ENCODE assay signal across 8 mouse cellular contexts in the genomic region with DNA sequence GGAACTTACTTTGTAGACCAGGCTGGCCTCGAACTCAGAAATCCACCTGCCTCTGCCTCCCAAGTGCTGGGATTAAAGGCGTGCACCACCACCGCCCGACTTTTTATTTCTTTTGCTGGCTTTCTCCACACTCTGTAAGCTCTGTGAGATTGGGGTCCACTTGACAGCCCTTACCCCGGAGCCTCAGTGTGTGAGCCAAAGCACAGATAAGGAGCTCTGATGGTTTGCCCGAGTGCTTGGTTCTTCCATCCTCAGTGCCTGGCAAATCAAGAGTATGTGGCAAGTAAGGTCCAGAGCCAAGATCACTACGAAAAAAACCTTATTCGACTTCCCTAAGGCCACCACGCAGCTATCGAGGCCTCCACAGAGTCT. TPM values are rescaled to one million over a fixed set of nuclear protein-coding genes. Genes with fewer than 3 reads are reported as not detected.
A peak's percentile ranks its signal among the peaks of the same experiment; 100 is the strongest.
DNase-seq lines count a peak whose midpoint lies in the region; ATAC-seq and TF ChIP-seq lines count a peak whose summit lies in the region.

No protein-coding gene starts in this region.

- intact Hi-C loops in left cerebral cortex, postnatal 10 days (cut with DNase I) = no loop called here

- H3K4me3 ChIP-seq in liver, adult 2 months (ENCODE audit: insufficient read depth, low read depth, low read length) = peak overlapping the region; percentile 40; the same call in 1 of the 2 replicates
- H3K4me3 ChIP-seq in forebrain, embryonic 15.5 days = peak overlapping the region; percentile 47
- peak overlapping the region; percentile 54 for H3K4me3 ChIP-seq in limb, embryonic 13.5 days
- peak overlapping the region; percentile 42 for H3K4me3 ChIP-seq in neural tube, embryonic 15.5 days (replicated peaks)

- WGBS in liver, adult 2 months = 29% methylated on average over 10 of the region's 10 CpGs
- WGBS in forebrain, embryonic 15.5 days = 22% methylated on average over 10 of the region's 10 CpGs
- WGBS in limb, embryonic 13.5 days = 32% methylated on average over 10 of the region's 10 CpGs
- 22% methylated on average over 10 of the region's 10 CpGs for WGBS in neural tube, embryonic 15.5 days

- TF ChIP-seq CTCF in liver, adult 2 months (IDR thresholded peaks at IDR 0.05; ENCODE audit: low read depth, low read length) = no peak

- no peak for ATAC-seq in forebrain, embryonic 15.5 days (replicated peaks)
- 0 out of 2 replicates have a peak, but pooled peaks have one; percentile 9 for ATAC-seq in limb, embryonic 13.5 days (ENCODE audit: low FRiP score, low read depth)
- ATAC-seq in neural tube, embryonic 15.5 days (ENCODE audit: low FRiP score) = peak; percentile 30; the same call in 1 of the 2 replicates

- no peak for DNase-seq in liver, adult 2 months (ENCODE audit: extremely low read depth, low read depth, low spot score)
- DNase-seq in liver = no peak
- DNase-seq in frontal cortex, postnatal 36 days (ENCODE audit: low spot score in 2 of 2) = no peak
- no peak for DNase-seq in left cerebral cortex, postnatal 10 days (ENCODE audit: extremely low spot score in 1 of 2, low spot score in 2 of 2)
- no peak for DNase-seq in thymus, postnatal 0 days (ENCODE audit: low spot score)

- no peak overlapping the region for H3K27ac ChIP-seq in liver, adult 2 months (replicated peaks; ENCODE audit: insufficient read depth, low read depth, low read length)
- peak overlapping the region; percentile 77 for H3K27ac ChIP-seq in forebrain, embryonic 15.5 days (replicated peaks)
- no peak overlapping the region for H3K27ac ChIP-seq in limb, embryonic 13.5 days
- peak overlapping the region; percentile 78 for H3K27ac ChIP-seq in neural tube, embryonic 15.5 days (replicated peaks)

- H3K4me1 ChIP-seq in liver, adult 2 months (ENCODE audit: control insufficient read depth, insufficient read depth, low read length) = peaks cover 17% of the 10 kb centered on the region
- H3K4me1 ChIP-seq in forebrain, embryonic 15.5 days = peaks cover 14% of the 10 kb centered on the region
- H3K4me1 ChIP-seq in limb, embryonic 13.5 days = peaks cover 26% of the 10 kb centered on the region
- peaks cover 31% of the 10 kb centered on the region for H3K4me1 ChIP-seq in neural tube, embryonic 15.5 days

- no peaks in the 10 kb centered on the region for H3K9me3 ChIP-seq in forebrain, embryonic 15.5 days
- no peaks in the 10 kb centered on the region for H3K9me3 ChIP-seq in limb, embryonic 13.5 days
- H3K9me3 ChIP-seq in neural tube, embryonic 15.5 days (replicated peaks) = no peaks in the 10 kb centered on the region

- H3K4me2 ChIP-seq in forebrain, embryonic 15.5 days (replicated peaks) = peak overlapping the region; percentile 76
- peak overlapping the region; percentile 91 for H3K4me2 ChIP-seq in limb, embryonic 13.5 days (replicated peaks)
- peak overlapping the region; percentile 79 for H3K4me2 ChIP-seq in neural tube, embryonic 15.5 days

- H3K36me3 ChIP-seq in liver, adult 2 months (ENCODE audit: control insufficient read depth, insufficient read depth, low read length) = peaks cover 17% of the 10 kb centered on the region
- H3K36me3 ChIP-seq in forebrain, embryonic 15.5 days = peaks cover 41% of the 10 kb centered on the region
- peaks cover 51% of the 10 kb centered on the region for H3K36me3 ChIP-seq in limb, embryonic 13.5 days
- H3K36me3 ChIP-seq in neural tube, embryonic 15.5 days = peaks cover 52% of the 10 kb centered on the region

- no peak for TF ChIP-seq POLR2A in liver, adult 2 months (IDR thresholded peaks at IDR 0.05; ENCODE audit: extremely low read depth, insufficient read depth, low read length)

- H3K27me3 ChIP-seq in liver, adult 2 months (ENCODE audit: control insufficient read depth, insufficient read depth, low read length) = no peaks in the 10 kb centered on the region
- H3K27me3 ChIP-seq in forebrain, embryonic 15.5 days = no peaks in the 10 kb centered on the region
- no peaks in the 10 kb centered on the region for H3K27me3 ChIP-seq in limb, embryonic 13.5 days
- H3K27me3 ChIP-seq in neural tube, embryonic 15.5 days (replicated peaks) = 0 out of 2 replicates have a peak, but pooled peaks cover 2% of the 10 kb centered on the region

- peak overlapping the region; percentile 66 for H3K9ac ChIP-seq in liver, adult 2 months (ENCODE audit: low read depth, low read length)
- H3K9ac ChIP-seq in forebrain, embryonic 15.5 days (replicated peaks) = peak overlapping the region; percentile 65
- peak overlapping the region; percentile 79 for H3K9ac ChIP-seq in limb, embryonic 13.5 days
- H3K9ac ChIP-seq in neural tube, embryonic 15.5 days (replicated peaks) = peak overlapping the region; percentile 57

- no peaks in the 10 kb centered on the region for H3K79me2 ChIP-seq in liver, adult 2 months (ENCODE audit: control insufficient read depth, insufficient read depth, low read length)

RNA-seq across cellular contexts. Expression of gene Ttll3, which starts 2.9 kb away (rescaled TPM):
- total RNA-seq in liver, adult 2 months (2014; rRNA removed) = 0.65 and 1.5 TPM in 2 replicates
- 1.7 TPM in 2 replicates for polyA plus RNA-seq in liver, adult 2 months (2012; rRNA removed)
- polyA plus RNA-seq in forebrain, embryonic 15.5 days (2015; fragmentation: Nextera tagmentation; extraction: Ambion mirVana) = 7.6 and 8.1 TPM in 2 replicates
- 5.1 and 7.3 TPM in 2 replicates for polyA plus RNA-seq in limb, embryonic 13.5 days (2015; fragmentation: Nextera tagmentation; extraction: Ambion mirVana)
- polyA plus RNA-seq in neural tube, embryonic 15.5 days (2015; fragmentation: Nextera tagmentation; extraction: Ambion mirVana) = 10.3 and 11.3 TPM in 2 replicates
- total RNA-seq in left cerebral cortex, postnatal 10 days (2021) = 1 to 10 TPM; 6.1 to 8.1 TPM
- 4.6 and 7.2 TPM in 2 replicates for polyA plus RNA-seq in thymus, postnatal 0 days (2015; fragmentation: Nextera tagmentation; extraction: Ambion mirVana)

RNA-seq across cellular contexts. Expression of gene Arpc4, which starts 14.1 kb away (rescaled TPM):
- 36.0 and 41.8 TPM in 2 replicates for total RNA-seq in liver, adult 2 months (2014; rRNA removed)
- polyA plus RNA-seq in liver, adult 2 months (2012; rRNA removed) = 31.5 and 36.4 TPM in 2 replicates
- polyA plus RNA-seq in forebrain, embryonic 15.5 days (2015; fragmentation: Nextera tagmentation; extraction: Ambion mirVana) = 390 and 428 TPM in 2 replicates
- 384 and 391 TPM in 2 replicates for polyA plus RNA-seq in limb, embryonic 13.5 days (2015; fragmentation: Nextera tagmentation; extraction: Ambion mirVana)
- 428 and 436 TPM in 2 replicates for polyA plus RNA-seq in neural tube, embryonic 15.5 days (2015; fragmentation: Nextera tagmentation; extraction: Ambion mirVana)
- 100 to 1,000 TPM; 318 to 324 TPM for total RNA-seq in left cerebral cortex, postnatal 10 days (2021)
- polyA plus RNA-seq in thymus, postnatal 0 days (2015; fragmentation: Nextera tagmentation; extraction: Ambion mirVana) = 528 and 562 TPM in 2 replicates

RNA-seq across cellular contexts. Expression of gene Tada3, which starts 14.3 kb away (rescaled TPM):
- 5.2 and 6.6 TPM in 2 replicates for total RNA-seq in liver, adult 2 months (2014; rRNA removed)
- 8.4 and 10.4 TPM in 2 replicates for polyA plus RNA-seq in liver, adult 2 months (2012; rRNA removed)
- polyA plus RNA-seq in forebrain, embryonic 15.5 days (2015; fragmentation: Nextera tagmentation; extraction: Ambion mirVana) = 79.4 and 82.2 TPM in 2 replicates
- polyA plus RNA-seq in limb, embryonic 13.5 days (2015; fragmentation: Nextera tagmentation; extraction: Ambion mirVana) = 44.8 and 46.8 TPM in 2 replicates
- 73.4 and 73.9 TPM in 2 replicates for polyA plus RNA-seq in neural tube, embryonic 15.5 days (2015; fragmentation: Nextera tagmentation; extraction: Ambion mirVana)
- 10 to 100 TPM; 50.5 to 52.5 TPM for total RNA-seq in left cerebral cortex, postnatal 10 days (2021)
- 37.5 and 39.5 TPM in 2 replicates for polyA plus RNA-seq in thymus, postnatal 0 days (2015; fragmentation: Nextera tagmentation; extraction: Ambion mirVana)

RNA-seq across cellular contexts. Expression of gene Rpusd3, which starts 27.1 kb away (rescaled TPM):
- 14.2 and 17.2 TPM in 2 replicates for total RNA-seq in liver, adult 2 months (2014; rRNA removed)
- 106 and 118 TPM in 2 replicates for polyA plus RNA-seq in liver, adult 2 months (2012; rRNA removed)
- 14.8 and 23.3 TPM in 2 replicates for polyA plus RNA-seq in forebrain, embryonic 15.5 days (2015; fragmentation: Nextera tagmentation; extraction: Ambion mirVana)
- polyA plus RNA-seq in limb, embryonic 13.5 days (2015; fragmentation: Nextera tagmentation; extraction: Ambion mirVana) = 27.1 and 27.3 TPM in 2 replicates
- 20.0 and 24.6 TPM in 2 replicates for polyA plus RNA-seq in neural tube, embryonic 15.5 days (2015; fragmentation: Nextera tagmentation; extraction: Ambion mirVana)
- 10 to 100 TPM; 15.8 to 19.8 TPM for total RNA-seq in left cerebral cortex, postnatal 10 days (2021)
- 25.3 and 26.7 TPM in 2 replicates for polyA plus RNA-seq in thymus, postnatal 0 days (2015; fragmentation: Nextera tagmentation; extraction: Ambion mirVana)

RNA-seq across cellular contexts. Expression of gene Cidec, which starts 43.6 kb away (rescaled TPM):
- 0.92 and 1.5 TPM in 2 replicates for total RNA-seq in liver, adult 2 months (2014; rRNA removed)
- 1.1 and 1.5 TPM in 2 replicates for polyA plus RNA-seq in liver, adult 2 months (2012; rRNA removed)
- polyA plus RNA-seq in forebrain, embryonic 15.5 days (2015; fragmentation: Nextera tagmentation; extraction: Ambion mirVana) = not detected in 2 replicates
- not detected in 2 replicates for polyA plus RNA-seq in limb, embryonic 13.5 days (2015; fragmentation: Nextera tagmentation; extraction: Ambion mirVana)
- 0.24 TPM in 1 of 2 replicates, not detected in the other for polyA plus RNA-seq in neural tube, embryonic 15.5 days (2015; fragmentation: Nextera tagmentation; extraction: Ambion mirVana)
- not detected for total RNA-seq in left cerebral cortex, postnatal 10 days (2021)
- 0.37 and 1.5 TPM in 2 replicates for polyA plus RNA-seq in thymus, postnatal 0 days (2015; fragmentation: Nextera tagmentation; extraction: Ambion mirVana)

Comparison
In these comparisons a context has a peak if more than half of its experiments do, and no peak if none do; other contexts are left out.
1. H3K27ac ChIP-seq: peak in forebrain, embryonic 15.5 days (single experiment) and neural tube, embryonic 15.5 days (single experiment); none in liver, adult 2 months (single experiment) and limb, embryonic 13.5 days (single experiment).
2. RNA of gene Arpc4, which starts 14.1 kb away (polyA plus RNA-seq): 528 to 562 TPM in thymus, postnatal 0 days, 390 to 428 TPM in forebrain, embryonic 15.5 days, 428 to 436 TPM in neural tube, embryonic 15.5 days and 384 to 391 TPM in limb, embryonic 13.5 days; 31.5 to 36.4 TPM in liver, adult 2 months; every median in the first group is over 10 times any median in the second.
3. Peak in every context shown above with its lines, with median percentiles within 50 percentile points of each other: H3K4me3 ChIP-seq, H3K9ac ChIP-seq and H3K4me2 ChIP-seq.